Mouse (Mus musculus): Measurements from ENCODE around the gene Elmo1. TPM values are rescaled to one million over a fixed set of nuclear protein-coding genes. Genes with fewer than 3 reads are reported as not detected.

The Elmo1 gene
- total and polyA plus RNA-seq, 3 experiments = 5.2 to 7.6 TPM; not detected in 1

DNA sequence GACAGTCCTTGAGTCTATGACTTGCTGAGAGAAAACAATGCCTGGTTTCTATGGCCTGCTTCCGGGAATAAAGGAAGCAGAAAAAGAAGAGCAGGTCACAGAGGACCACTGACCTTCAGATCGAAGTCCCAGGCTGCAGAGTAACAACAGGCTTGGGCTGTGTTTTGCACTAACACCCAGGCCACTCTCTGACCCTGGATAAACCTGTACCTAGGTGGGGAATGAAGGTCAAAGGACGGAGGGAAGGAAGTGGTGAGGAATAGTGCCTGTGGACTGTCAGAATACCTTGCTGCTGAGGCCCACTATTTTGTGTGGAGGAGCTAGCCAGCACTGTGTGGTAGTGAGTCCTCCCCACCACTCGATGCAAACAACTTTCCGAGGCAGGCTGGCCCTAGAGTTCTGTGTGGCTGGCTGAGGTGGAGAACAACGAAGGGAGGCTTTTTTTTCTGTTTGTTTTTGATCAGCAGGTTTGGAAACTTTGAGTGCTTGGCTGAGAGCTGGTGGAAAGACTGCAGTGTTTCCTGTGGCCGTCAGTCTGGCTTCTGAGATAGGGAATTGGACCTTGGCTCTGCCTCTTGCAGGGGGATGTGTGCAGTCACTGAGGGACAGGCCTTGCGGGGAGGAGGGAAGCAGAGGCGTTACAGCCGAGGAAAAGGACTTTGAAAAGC is 83.7 kb downstream of the Elmo1 start:
- Histone ChIP-seq H3K79me2 (ENCODE audit: control insufficient read depth, insufficient read depth, low read length, poor library complexity) (no peaks in the 10 kb centered on the region), H3K4me3 (ENCODE audit: control insufficient read depth in 1 of 2, insufficient read depth in 1 of 2, low read depth in 2 of 2, low read length in 2 of 2) (no peak overlapping the region), H3K4me1 (ENCODE audit: control insufficient read depth in 1 of 2, insufficient read depth in 2 of 2, low read length in 2 of 2) (no peaks in the 10 kb centered on the region), H3K9me3 (replicated peaks; ENCODE audit: insufficient read depth, low read length) (no peaks in the 10 kb centered on the region), H3K9ac (ENCODE audit: control insufficient read depth, low read depth, low read length, poor library complexity, severe bottlenecking) (no peak overlapping the region), H3K27ac (ENCODE audit: control insufficient read depth, low read depth, low read length) (no peak overlapping the region), H3K36me3 (ENCODE audit: control insufficient read depth in 1 of 2, insufficient read depth in 2 of 2, low read length in 2 of 2) (no peaks in the 10 kb centered on the region), H3K27me3 (ENCODE audit: control insufficient read depth in 1 of 2, insufficient read depth in 2 of 2, low read length in 2 of 2) (peaks cover 0 to 6% of the 10 kb centered on the region in 2 experiments; a peak in 2 of 4 replicates)
- no peak for DNase-seq (ENCODE audit: low read depth, low spot score)
- TF ChIP-seq CHD2 (IDR thresholded peaks at IDR 0.05; ENCODE audit: low read length) (no peak), TCF12 (IDR thresholded peaks at IDR 0.05; ENCODE audit: low read depth, low read length) (no peak), JUND (IDR thresholded peaks at IDR 0.05; ENCODE audit: low read depth, low read length) (no peak), MEF2A (IDR thresholded peaks at IDR 0.05; ENCODE audit: extremely low read depth, insufficient replicate concordance, low read depth, low read length, poor library complexity, severe bottlenecking) (no peak), USF2 (IDR thresholded peaks at IDR 0.05; ENCODE audit: borderline replicate concordance in 1 of 2, insufficient read depth in 1 of 2, low read depth in 1 of 2, low read length in 2 of 2) (no peak), TAL1 (IDR thresholded peaks at IDR 0.05; ENCODE audit: low read length) (no peak), NRF1 (IDR thresholded peaks at IDR 0.05; ENCODE audit: insufficient read depth, low read depth, low read length, poor library complexity, severe bottlenecking) (no peak)

DNA sequence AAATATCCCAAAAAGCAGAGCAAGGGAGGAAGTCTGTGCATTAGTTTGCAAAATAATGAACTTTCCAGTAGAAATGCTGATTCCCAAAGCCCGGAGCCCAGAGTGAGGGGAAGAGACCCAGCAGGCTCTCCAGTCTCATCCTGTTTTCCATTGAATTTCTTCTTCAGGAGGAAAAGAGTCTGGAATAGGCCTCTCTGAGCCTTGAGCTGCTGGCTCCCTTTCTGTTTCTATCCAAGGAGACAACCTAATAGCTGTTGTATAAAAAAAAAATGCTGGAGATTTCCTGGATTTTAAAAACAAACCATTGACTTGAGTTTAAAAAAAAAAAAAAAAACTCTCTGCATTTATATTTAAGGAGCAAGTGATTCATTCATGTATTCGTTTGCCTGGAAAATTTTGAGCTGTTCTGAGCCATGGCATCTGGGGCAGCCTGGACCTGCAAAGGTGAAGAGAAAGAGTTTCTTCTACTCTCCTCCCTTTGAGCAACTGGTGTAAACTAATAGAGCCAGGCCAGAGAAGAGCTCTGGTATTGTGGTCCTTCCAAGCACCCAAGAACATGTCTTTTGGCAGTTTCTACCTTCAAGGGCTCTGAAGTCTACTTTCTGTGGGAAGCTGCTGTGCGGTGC is 84.4 kb downstream of the Elmo1 start:
- no peak overlapping the region for H3K27ac ChIP-seq (ENCODE audit: control insufficient read depth, low read depth, low read length)
- TF ChIP-seq HCFC1 (IDR thresholded peaks at IDR 0.05; ENCODE audit: low read depth, low read length) (no peak), E2F4 (IDR thresholded peaks at IDR 0.05; ENCODE audit: borderline replicate concordance, low read depth, low read length) (no peak), SMC3 (IDR thresholded peaks at IDR 0.05; ENCODE audit: low read depth, low read length) (no peak), GABPA (IDR thresholded peaks at IDR 0.05; ENCODE audit: low read depth, low read length) (no peak), USF1 (IDR thresholded peaks at IDR 0.05; ENCODE audit: low read depth, low read length) (no peak), MXI1 (IDR thresholded peaks at IDR 0.05; ENCODE audit: low read depth, low read length) (no peak), GATA1 (IDR thresholded peaks at IDR 0.05; ENCODE audit: low read depth, low read length) (no peak), MYC (IDR thresholded peaks at IDR 0.05; ENCODE audit: low read depth, low read length) (no peak), ETS1 (IDR thresholded peaks at IDR 0.05; ENCODE audit: low read depth, low read length) (no peak), MYB (IDR thresholded peaks at IDR 0.05; ENCODE audit: low read depth, low read length) (no peak), TBP (IDR thresholded peaks at IDR 0.05; ENCODE audit: low read depth, low read length) (no peak), ZC3H11A (IDR thresholded peaks at IDR 0.05; ENCODE audit: low read depth, low read length) (no peak), ZNF384 (IDR thresholded peaks at IDR 0.05; ENCODE audit: low read depth, low read length) (no peak), MAX (IDR thresholded peaks at IDR 0.05; ENCODE audit: low read length) (no peak)
- no peak overlapping the region for H3K4me3 ChIP-seq (ENCODE audit: control insufficient read depth in 1 of 2, insufficient read depth in 1 of 2, low read depth in 2 of 2, low read length in 2 of 2)
- no peak overlapping the region for H3K9ac ChIP-seq (ENCODE audit: control insufficient read depth, low read depth, low read length, poor library complexity, severe bottlenecking)
- DNase-seq (ENCODE audit: low read depth, low spot score) = no peak
- H3K79me2 ChIP-seq (ENCODE audit: control insufficient read depth, insufficient read depth, low read length, poor library complexity) = no peaks in the 10 kb centered on the region
- H3K4me1 ChIP-seq (ENCODE audit: control insufficient read depth in 1 of 2, insufficient read depth in 2 of 2, low read length in 2 of 2) = no peaks in the 10 kb centered on the region
- H3K9me3 ChIP-seq (replicated peaks; ENCODE audit: insufficient read depth, low read length) = no peaks in the 10 kb centered on the region
- H3K27me3 ChIP-seq (ENCODE audit: control insufficient read depth in 1 of 2, insufficient read depth in 2 of 2, low read length in 2 of 2) = peaks cover 0 to 6% of the 10 kb centered on the region in 2 experiments; a peak in 2 of 4 replicates
- H3K36me3 ChIP-seq (ENCODE audit: control insufficient read depth in 1 of 2, insufficient read depth in 2 of 2, low read length in 2 of 2) = no peaks in the 10 kb centered on the region
